Mouse (Mus musculus) thymus, adult 2 months (tissue): ENCODE data around the gene Dnase1l1.

Experiments
- CTCF ChIP-seq: fragments of 200-500 bp; IDR thresholded peaks from 2 replicates; pipeline ENCODE4 v1.5.1; 2012; ENCODE audit warnings: mild to moderate bottlenecking, control low read depth, low read length, moderate library complexity, borderline replicate concordance; ENCODE audit not compliant: control insufficient read depth, poor library complexity, insufficient read depth; ENCODE audit errors: extremely low read depth
- POLR2A ChIP-seq: fragments of 200-500 bp; IDR thresholded peaks from 2 replicates; pipeline ENCODE4 v1.6.1; 2012; ENCODE audit warnings: mild to moderate bottlenecking, low read length, control low read depth, moderate library complexity; ENCODE audit not compliant: control insufficient read depth, poor library complexity, insufficient read depth; ENCODE audit errors: extremely low read depth

DNA sequence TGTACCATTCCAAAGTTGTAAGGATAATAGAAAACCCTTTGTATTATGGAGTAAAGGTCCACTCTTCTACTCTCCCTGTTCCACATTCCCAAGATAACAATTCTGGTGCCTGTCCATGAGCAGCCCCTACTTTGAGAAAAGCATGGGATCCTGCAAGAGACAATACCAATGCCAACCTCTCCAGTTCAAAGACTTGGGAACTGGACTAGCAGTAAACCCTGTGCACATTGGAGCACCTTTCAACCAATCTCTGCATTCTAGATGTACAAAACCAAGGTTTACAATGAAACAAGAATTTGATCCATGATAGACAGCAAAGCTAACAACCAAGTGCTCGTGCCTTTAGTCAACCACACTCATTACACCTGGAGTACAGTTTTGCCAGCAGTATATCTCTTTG lies 37.0 kb downstream of the Dnase1l1 start:
- TF ChIP-seq POLR2A (no peak), CTCF (no peak)
